Mouse (Mus musculus) mesoderm, embryonic 11.5 days (tissue): ENCODE data around the gene Iffo2.
"Not testable (repeated sequence)": the region's sequence is repeated elsewhere in the genome, so short reads cannot be mapped to it uniquely, and the experiment has no call there.

Source experiments
- DNase-seq: peaks from one replicate; pipeline ENCODE4 v3.0.0-alpha.2; 2012; ENCODE audit warnings: low read depth, low spot score

Iffo2 gene

GRCm38 (mm10) chr4:139530248-139530647, at the start of gene Iffo2:
Iffo2 (plus strand) TSS chr4:139530548.
- not testable (repeated sequence) for DNase-seq

- DNase-seq, result no peak
These were observed 48.9 kb upstream of the Iffo2 start for GRCm38 (mm10) chr4:139481400-139481799.

GRCm38 (mm10) chr4:139483461-139484105, 46.8 kb upstream of the Iffo2 start:
- no peak for DNase-seq

- no peak for DNase-seq
These were observed 45.9 kb upstream of the Iffo2 start for GRCm38 (mm10) chr4:139484496-139484895.

GRCm38 (mm10) chr4:139487085-139487484, 43.3 kb upstream of the Iffo2 start:
- no peak for DNase-seq

GRCm38 (mm10) chr4:139488325-139488724, 42.0 kb upstream of the Iffo2 start:
- DNase-seq, result no peak

- no peak for DNase-seq
These were observed 40.4 kb upstream of the Iffo2 start for GRCm38 (mm10) chr4:139489946-139490345.

- no peak for DNase-seq
These were observed 39.8 kb upstream of the Iffo2 start for GRCm38 (mm10) chr4:139490413-139491055.

GRCm38 (mm10) chr4:139491541-139492170, 38.7 kb upstream of the Iffo2 start:
- DNase-seq, result no peak

GRCm38 (mm10) chr4:139492258-139492833, 38.0 kb upstream of the Iffo2 start:
- DNase-seq, result no peak

GRCm38 (mm10) chr4:139493227-139494025, 36.9 kb upstream of the Iffo2 start:
- no peak for DNase-seq

GRCm38 (mm10) chr4:139500814-139501213, 29.5 kb upstream of the Iffo2 start:
- no peak for DNase-seq

- no peak for DNase-seq
These were observed 28.6 kb upstream of the Iffo2 start for GRCm38 (mm10) chr4:139501702-139502101.

- no peak for DNase-seq
These were observed 26.4 kb upstream of the Iffo2 start for GRCm38 (mm10) chr4:139503919-139504318.

- DNase-seq, result no peak
These were observed 24.6 kb upstream of the Iffo2 start for GRCm38 (mm10) chr4:139505716-139506115.

- no peak for DNase-seq
These were observed 23.6 kb upstream of the Iffo2 start for GRCm38 (mm10) chr4:139506727-139507126.

GRCm38 (mm10) chr4:139509069-139509468, 21.3 kb upstream of the Iffo2 start:
- DNase-seq, result no peak

GRCm38 (mm10) chr4:139511557-139511956, 18.8 kb upstream of the Iffo2 start:
- no peak for DNase-seq

- no peak for DNase-seq
These were observed 17.4 kb upstream of the Iffo2 start for GRCm38 (mm10) chr4:139512985-139513384.

- no peak for DNase-seq
These were observed 11.1 kb upstream of the Iffo2 start for GRCm38 (mm10) chr4:139519221-139519620.

GRCm38 (mm10) chr4:139521926-139522325, 8.4 kb upstream of the Iffo2 start:
- no peak for DNase-seq

- no peak for DNase-seq
These were observed 3.9 kb upstream of the Iffo2 start for GRCm38 (mm10) chr4:139526475-139526874.
